Mouse (Mus musculus): ENCODE data around the gene Gtf2ird2.

Gene Gtf2ird2

DNA sequence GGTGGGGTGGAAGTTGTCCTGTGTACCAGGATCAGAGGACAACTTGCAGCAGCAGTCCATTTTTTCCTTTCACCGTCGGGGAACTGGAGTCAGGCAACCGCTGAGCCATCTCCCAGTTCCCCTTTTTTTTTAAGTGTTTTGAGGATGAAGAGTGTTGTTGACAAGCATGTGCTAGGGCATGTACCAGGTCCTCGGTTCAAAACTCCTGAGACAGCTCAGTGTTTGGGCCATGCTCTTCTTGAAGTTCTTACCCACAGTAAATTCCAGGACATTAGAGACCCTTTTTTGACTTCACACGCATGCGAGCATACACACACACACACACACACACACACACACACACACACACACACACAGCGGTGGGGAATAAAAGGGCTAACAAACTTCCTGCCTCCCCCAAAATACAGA is 49.4 kb downstream of the Gtf2ird2 start:
- in situ Hi-C loops (cut with MboI, MseI): no loop called here

DNA sequence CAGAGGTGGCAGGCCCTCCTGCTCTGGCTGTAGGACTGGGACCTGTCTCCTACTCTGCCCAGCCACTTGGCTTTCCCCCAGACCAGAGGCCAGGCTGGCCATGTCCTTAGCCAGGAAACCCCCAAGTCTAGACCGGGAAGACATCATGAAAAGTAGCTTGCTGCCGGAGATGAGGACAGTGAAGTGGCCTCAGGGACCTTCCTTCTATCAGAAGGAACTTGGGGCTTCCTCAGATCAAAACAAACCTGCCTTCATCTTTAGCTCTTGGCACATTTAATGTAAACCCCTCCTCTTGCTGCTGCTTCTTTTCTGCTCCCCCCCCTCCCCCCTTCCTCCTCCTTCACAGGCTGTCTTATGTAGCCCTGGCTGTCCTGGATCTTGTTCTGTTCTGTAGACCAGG is 50.4 kb downstream of the Gtf2ird2 start:
- in situ Hi-C loops (cut with MboI, MseI): no loop called here

DNA sequence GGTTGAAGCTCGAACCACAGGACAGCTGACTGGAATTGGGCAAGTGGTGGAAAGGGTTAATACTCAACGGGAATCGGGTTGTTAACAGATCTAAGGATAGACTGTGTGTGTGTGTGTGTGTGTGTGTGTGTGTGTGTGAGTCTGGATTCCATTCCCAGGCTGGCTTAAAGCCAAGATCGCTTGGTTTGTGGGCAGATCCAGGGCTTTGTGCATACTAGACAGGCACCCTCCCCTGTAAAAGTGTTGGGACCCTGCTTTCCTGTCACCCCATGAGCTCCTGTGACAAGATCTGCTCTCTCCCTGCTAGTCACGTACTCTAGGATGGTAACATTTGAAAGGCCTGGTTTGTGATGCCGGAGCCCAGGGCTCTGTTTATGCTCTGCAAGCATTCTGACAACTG is 51.3 kb downstream of the Gtf2ird2 start:
- in situ Hi-C loops (cut with MboI, MseI): no loop called here

GRCm38 (mm10) chr5:134236241-134236640 is 52.4 kb downstream of the Gtf2ird2 start:
- in situ Hi-C loops (cut with MboI, MseI): no loop called here

GRCm38 (mm10) chr5:134236796-134237195 is 53.0 kb downstream of the Gtf2ird2 start:
- in situ Hi-C loops (cut with MboI, MseI): no loop called here

DNA sequence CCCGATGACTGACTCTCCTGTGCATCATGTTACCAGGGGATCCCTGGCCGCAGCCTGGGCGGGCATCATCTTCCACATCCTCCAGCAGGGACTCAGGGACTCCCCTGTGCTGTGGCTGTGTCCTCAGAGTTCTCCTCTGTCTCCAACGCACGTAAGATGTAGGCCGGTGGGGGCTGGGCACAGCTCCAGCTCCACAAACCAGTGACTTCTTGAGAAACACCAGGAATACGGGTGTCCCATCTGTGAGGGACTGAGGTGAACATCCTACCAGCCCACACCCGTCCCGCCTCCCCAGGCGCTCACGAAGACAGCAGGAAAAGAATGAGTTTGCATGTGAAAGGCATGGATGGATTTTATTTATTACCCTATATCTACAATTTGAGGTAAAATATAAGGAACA is 53.7 kb downstream of the Gtf2ird2 start:
- in situ Hi-C loops (cut with MboI, MseI): no loop called here

DNA sequence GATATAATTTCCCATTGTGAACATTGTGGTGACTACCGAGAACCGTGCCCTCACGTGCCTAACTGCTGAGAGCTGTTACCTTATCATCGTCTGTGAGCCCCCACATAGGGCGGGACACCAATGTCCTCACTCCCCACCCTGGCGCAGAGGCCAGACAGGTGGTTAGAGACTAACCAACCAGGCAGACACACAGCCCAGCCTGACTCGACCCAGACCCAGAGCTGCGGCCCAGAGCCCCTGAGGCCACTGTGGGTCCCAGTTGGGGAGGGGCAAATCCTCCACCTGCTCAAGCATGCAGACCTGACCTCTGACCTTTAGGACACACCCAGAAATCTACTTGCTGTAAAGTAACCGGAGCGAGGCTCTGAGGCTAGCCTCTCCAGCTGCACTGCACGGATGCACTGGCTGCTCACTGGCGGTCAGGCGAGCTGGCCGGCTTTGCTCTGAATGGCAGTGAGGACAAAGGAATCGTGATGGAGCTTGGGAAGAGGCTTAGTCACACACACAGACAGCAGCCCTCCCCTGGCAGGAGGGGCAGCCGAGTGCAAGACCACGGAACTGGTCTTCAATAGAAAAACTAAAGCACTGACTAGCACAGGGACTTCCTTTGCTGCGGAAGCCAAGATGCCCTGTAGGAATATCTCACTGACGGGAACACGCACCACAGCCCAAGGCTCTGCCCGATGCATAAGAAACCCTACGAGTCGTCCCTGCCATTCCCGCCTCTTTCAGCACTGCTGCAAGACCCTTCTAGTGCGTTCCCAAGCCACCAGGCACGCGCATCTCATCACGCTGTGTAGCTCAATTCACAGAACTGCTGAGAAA is 54.3 kb downstream of the Gtf2ird2 start:
- in situ Hi-C loops (cut with MboI, MseI): no loop called here

GRCm38 (mm10) chr5:134241831-134242230 is 58.0 kb downstream of the Gtf2ird2 start:
- in situ Hi-C loops (cut with MboI, MseI): no loop called here

DNA sequence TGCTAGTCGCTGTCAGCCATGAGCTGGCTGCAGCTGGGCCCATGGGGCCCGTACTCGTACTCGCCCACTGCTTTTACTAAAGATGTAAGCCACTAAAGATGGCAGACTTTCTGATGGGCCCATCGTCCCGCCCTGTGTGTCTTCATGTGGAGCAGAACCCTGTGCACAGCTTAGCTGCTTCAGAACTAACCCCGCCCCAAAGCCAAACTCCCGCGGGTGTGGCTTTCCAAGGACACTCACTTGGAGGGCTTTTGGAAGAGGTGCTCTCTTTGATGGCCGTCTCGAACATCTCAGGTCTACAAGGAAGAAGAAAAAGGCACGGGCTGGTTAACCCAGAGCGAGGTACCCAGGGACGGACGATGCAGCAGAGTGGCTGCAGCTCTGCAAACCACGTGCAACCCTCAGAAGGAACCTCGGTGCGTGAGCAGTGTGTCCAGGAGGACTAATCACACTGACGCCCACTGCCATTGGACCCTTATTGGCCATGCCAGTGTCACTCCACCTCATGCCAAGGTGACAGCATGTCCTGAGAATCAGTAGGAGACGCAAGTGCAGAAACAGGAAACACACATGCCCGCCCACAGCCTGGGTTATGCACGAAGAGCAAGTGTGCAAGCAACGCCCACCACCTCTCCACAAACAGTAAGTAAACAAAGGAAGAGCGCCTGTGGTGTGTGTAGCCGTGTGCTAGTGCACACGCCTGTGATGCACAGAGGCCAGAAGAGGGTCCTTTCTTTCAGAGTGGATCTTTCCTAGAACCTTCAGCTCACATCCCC is 60.0 kb downstream of the Gtf2ird2 start:
- in situ Hi-C loops (cut with MboI, MseI): no loop called here

DNA sequence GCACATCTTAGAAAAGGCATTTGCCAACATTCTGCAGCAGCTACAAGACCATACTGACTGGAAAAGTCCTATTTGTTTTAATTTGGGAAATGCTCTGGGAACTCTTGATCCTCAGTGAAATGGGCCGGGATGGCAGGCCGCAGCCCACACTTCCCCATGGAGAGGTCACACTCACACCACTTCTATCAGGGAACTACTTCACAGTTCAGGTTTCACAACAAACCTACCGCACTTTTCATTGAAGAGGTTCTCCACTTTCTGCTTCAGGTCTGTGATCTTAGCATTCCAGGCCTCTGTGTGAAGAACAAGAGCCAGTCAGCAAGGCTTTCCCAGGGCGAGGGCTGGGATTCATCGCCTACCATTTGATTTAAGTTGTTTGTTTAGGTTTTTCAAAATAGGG is 61.1 kb downstream of the Gtf2ird2 start:
- in situ Hi-C loops (cut with MboI, MseI): no loop called here

DNA sequence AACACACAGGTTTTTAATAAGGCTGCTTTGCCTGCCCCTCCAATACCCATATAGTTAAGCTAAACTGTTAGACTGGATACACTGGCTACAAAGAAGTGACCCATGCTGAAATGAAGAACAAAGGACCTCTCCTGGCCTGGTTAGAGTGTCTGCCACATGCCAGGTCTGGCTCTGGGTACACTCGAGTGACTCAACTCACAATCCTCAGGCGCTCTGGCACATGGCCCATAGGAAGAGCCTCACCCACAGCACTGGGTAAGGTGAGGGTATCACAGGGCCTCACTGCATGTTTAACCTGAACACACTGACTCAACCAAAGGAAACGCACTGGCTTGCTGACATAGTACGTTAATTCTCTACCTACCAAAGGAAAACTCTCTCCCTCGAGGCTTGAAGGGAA is 62.3 kb downstream of the Gtf2ird2 start:
- in situ Hi-C loops (cut with MboI, MseI): no loop called here

DNA sequence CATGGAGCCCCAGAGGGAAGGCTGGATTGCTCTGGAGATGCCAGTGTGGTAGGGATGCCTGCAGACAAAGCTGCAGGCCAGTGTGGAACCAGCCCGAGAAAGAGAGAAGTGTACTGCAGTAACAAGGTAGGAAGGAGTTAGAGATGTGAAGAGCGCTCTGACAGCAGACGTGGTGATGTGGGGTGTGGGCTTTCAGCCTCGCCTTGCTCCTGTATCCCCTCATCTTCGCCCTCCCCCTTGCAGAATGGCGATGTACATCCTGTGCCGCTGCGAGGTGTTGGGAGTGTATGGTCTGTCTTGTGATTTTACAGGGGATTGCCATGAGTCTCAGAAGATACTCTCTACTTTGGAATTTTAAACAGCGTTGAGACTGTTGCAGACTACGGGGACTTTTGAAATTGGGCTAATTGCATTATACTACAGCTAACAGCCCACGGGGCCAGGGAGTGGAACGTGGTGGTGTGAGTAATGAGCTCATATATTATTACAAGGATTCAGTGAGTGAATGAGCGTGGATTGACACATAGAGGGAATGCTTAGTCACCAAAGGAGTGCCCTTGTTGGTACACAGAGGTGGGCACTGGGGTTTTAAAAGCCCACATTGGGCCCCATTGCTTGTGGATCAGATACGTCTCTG is 64.9 kb downstream of the Gtf2ird2 start:
- in situ Hi-C loops (cut with MboI, MseI): no loop called here

DNA sequence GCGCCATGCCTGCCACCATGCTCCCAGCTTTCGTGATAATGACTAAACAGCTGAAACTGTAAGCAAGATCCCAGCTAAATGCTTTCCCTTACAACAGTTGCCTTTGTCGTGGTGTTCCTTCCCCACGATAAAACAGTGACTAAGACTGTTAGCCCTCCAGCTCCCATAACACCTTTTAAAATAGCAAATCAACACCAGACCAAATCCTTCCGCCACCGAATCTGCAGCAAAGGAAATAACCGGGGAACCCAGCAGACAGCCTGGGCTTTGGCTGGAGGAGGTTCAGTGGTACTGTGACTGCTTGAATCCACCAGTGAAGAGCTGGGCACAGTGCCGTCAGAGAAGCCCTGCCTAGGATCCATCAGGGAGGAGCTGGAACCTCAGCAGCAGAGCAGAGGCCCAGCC is 65.4 kb downstream of the Gtf2ird2 start:
- in situ Hi-C loops (cut with MboI, MseI): no loop called here

- in situ Hi-C loops (cut with MboI, MseI): no loop called here
These were observed 66.8 kb downstream of the Gtf2ird2 start for GRCm38 (mm10) chr5:134250601-134251000.

GRCm38 (mm10) chr5:134251083-134251482 is 67.3 kb downstream of the Gtf2ird2 start:
- in situ Hi-C loops (cut with MboI, MseI): no loop called here

DNA sequence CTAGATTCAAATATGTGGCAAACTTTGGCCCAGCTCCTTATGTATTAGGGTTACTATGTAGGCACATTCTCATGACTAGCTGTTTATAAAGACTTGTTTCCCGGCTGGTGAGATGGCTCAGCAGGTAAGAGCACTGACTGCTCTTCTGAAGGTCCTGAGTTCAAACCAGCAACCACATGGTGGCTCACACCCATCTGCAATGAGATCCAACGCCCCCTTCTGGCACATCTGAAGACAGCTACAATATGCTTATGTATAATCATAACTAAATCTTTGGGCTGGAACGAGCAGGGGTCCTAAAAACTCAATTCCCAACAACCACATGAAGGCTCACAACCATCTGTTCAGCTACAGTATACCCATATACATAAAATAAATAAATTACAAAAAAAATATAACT is 70.0 kb downstream of the Gtf2ird2 start:
- in situ Hi-C loops (cut with MboI, MseI): no loop called here

DNA sequence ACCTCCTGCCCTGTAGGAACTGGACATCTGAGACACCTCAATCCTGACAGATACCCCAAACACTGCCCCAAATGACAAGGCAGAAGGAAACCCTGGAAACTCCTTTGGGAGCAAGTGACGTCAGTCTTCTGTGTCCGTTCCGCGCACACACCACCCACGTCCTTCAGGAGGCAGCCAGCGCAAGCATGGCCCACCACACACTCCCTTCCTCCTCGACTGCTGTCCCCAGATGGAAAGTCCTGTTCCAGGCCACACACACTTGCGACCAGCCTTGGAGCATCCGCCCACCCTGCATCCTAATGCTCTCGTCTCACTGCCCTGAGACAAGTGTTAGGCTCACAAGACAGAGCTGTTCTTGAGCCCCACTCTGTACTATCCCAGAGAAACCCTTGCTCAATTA is 71.5 kb downstream of the Gtf2ird2 start:
- in situ Hi-C loops (cut with MboI, MseI): no loop called here

- in situ Hi-C loops (cut with MboI, MseI): no loop called here
These were observed 73.7 kb downstream of the Gtf2ird2 start for GRCm38 (mm10) chr5:134257349-134258031.

DNA sequence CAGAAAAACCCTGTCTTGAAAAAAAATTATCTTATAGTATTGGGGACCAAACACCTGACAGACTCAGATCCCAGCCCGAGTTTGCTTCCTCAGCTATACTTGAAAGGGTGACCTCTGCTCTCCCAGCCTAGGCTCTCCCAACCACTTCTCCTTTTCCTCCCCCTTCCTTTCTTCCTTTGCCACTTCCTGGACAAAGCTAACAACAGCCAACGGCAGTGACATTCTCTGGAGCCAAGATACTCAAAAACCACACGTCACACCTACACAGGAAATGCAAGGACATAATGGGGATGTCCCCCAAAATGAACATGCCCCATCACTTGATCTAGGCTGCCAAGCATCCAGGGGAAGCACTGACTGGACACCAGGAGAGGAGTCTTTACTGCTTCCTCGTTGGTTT is 74.6 kb downstream of the Gtf2ird2 start:
- in situ Hi-C loops (cut with MboI, MseI): no loop called here

- in situ Hi-C loops (cut with MboI, MseI): no loop called here
These were observed 75.1 kb downstream of the Gtf2ird2 start for GRCm38 (mm10) chr5:134258934-134259333.

DNA sequence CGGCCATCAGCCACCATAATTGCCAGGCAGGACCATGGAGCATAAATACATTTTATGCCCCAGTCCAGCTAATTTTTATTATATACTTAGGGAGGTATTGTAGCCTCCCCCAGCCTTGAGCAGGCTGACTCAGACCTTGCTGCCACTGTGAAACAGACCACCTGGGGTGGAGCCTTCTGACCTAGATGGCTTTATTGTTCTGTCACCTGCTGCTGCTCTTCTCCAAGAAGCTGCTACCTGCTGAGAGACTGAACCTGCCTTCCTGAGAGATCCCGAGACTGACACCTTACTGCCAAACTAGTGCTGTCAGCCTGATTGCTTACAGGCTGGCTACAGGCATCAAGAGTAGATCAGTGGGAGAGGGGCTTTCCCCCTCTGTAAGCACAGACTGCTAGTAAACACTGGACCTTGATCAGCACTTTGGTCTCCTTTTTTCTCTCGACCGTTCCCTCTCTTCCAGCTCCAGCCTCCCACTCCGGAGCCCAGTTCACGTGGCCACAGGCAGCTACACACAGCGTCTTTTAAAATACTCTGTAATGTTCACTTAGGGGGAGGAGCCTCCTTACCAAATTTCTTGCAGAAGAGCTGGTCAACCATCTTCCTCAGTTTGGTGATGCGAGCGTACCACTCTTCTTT is 76.3 kb downstream of the Gtf2ird2 start:
- in situ Hi-C loops (cut with MboI, MseI): no loop called here

Measured in T-helper 1 cell (primary cell).